Mouse (Mus musculus) 416B (cell line): ENCODE measurements around the gene Fbxo45.
A peak's percentile ranks its signal among the peaks of the same experiment; 100 is the strongest.
"Not testable (repeated sequence)": the region's sequence is repeated elsewhere in the genome, so short reads cannot be mapped to it uniquely, and the experiment has no call there.

Experiments
- DNase-seq: peaks from one replicate; pipeline ENCODE4 v3.0.0; 2011; ENCODE audit warnings: low read depth

Fbxo45 gene

GRCm38 (mm10) chr16:32246952-32247370 lies at the start of gene Fbxo45, which contains the start of gene Wdr53:
Gene Fbxo45, minus strand, starts transcription at chr16:32247158.
Gene Wdr53, plus strand, starts transcription at chr16:32247227.
- DNase-seq: peak; percentile 97

GRCm38 (mm10) chr16:32291821-32292220 lies 44.9 kb upstream of the Fbxo45 start:
- no peak for DNase-seq

- no peak for DNase-seq
These were observed 35.6 kb upstream of the Fbxo45 start for GRCm38 (mm10) chr16:32282608-32283007.

GRCm38 (mm10) chr16:32280211-32280610 lies 33.3 kb upstream of the Fbxo45 start:
- no peak for DNase-seq

GRCm38 (mm10) chr16:32278396-32278795 lies 31.4 kb upstream of the Fbxo45 start:
- peak; percentile 65 for DNase-seq

- peak; percentile 92 for DNase-seq
These were observed 30.6 kb upstream of the Fbxo45 start, which contains the start of gene Rnf168 for GRCm38 (mm10) chr16:32277308-32278256. Gene Rnf168, plus strand, starts transcription at chr16:32277459.

GRCm38 (mm10) chr16:32275830-32276229 lies 28.9 kb upstream of the Fbxo45 start:
- no peak for DNase-seq

- DNase-seq: no peak
These were observed 28.1 kb upstream of the Fbxo45 start for GRCm38 (mm10) chr16:32275041-32275440.

GRCm38 (mm10) chr16:32273338-32273737 lies 26.4 kb upstream of the Fbxo45 start:
- DNase-seq: no peak

GRCm38 (mm10) chr16:32271291-32271690 lies 24.3 kb upstream of the Fbxo45 start, which contains the start of gene Smco1:
Gene Smco1, plus strand, starts transcription at chr16:32271468.
- no peak for DNase-seq

GRCm38 (mm10) chr16:32264225-32264624 lies 17.3 kb upstream of the Fbxo45 start:
- DNase-seq: peak; percentile 60

- peak; percentile 57 for DNase-seq
These were observed 587 bp downstream of the Fbxo45 start for GRCm38 (mm10) chr16:32246351-32246791.

GRCm38 (mm10) chr16:32243901-32244300 lies 3.1 kb downstream of the Fbxo45 start:
- DNase-seq: no peak

GRCm38 (mm10) chr16:32239428-32240312 lies 7.3 kb downstream of the Fbxo45 start:
- DNase-seq: peak; percentile 68

GRCm38 (mm10) chr16:32237930-32238680 lies 8.9 kb downstream of the Fbxo45 start:
- no peak for DNase-seq

GRCm38 (mm10) chr16:32232050-32232449 lies 14.9 kb downstream of the Fbxo45 start:
- not testable (repeated sequence) for DNase-seq

GRCm38 (mm10) chr16:32222399-32222798 lies 24.6 kb downstream of the Fbxo45 start:
- DNase-seq: peak; percentile 64

- DNase-seq: no peak
These were observed 25.2 kb downstream of the Fbxo45 start for GRCm38 (mm10) chr16:32221803-32222202.

GRCm38 (mm10) chr16:32214804-32215576 lies 32.0 kb downstream of the Fbxo45 start:
- no peak for DNase-seq

- DNase-seq: no peak
These were observed 32.8 kb downstream of the Fbxo45 start for GRCm38 (mm10) chr16:32214156-32214555.

GRCm38 (mm10) chr16:32204902-32205301 lies 42.1 kb downstream of the Fbxo45 start:
- DNase-seq: peak; percentile 80
